Mouse (Mus musculus) left cerebral cortex, postnatal 14 days (tissue): Measurements from ENCODE around the gene Rab35. TPM values are rescaled to one million over a fixed set of nuclear protein-coding genes. Genes with fewer than 3 reads are reported as not detected.

Experiments used
- DNase-seq, 2 experiments: peaks; one replicate each; pipeline ENCODE4 v3.0.0; 2021 to 2022; ENCODE audit warnings: low spot score in 2 of 2, mixed read lengths in 1 of 2
- intact Hi-C: fragments of 180-260 bp; cut with DNase I; formaldehyde crosslinking; loops from one replicate; pipeline ENCODE4 v1.15.1; 2025
- long read RNA-seq, 2 experiments: library from polyadenylated mRNA; stranded (forward); transcript quantifications; one replicate each; pipeline ENCODE4 v2.0.0; 2021
- total RNA-seq, 2 experiments: library from RNA; stranded (reverse); gene quantifications; 2 replicates each; pipeline ENCODE4 v1.2.3; 2021

Rab35 gene
- 10 to 100 TPM; 85.5 to 86.3 TPM for total RNA-seq
- long read RNA-seq, experiment 1, transcript Rab35-201 (6 exons, 2,820 nt), result major isoform, 33 of 41 reads
- long read RNA-seq, experiment 1, partial matches to known transcripts, result 4 of 41 reads
- long read RNA-seq, experiment 1, other reads (novel, unspliced or antisense), result 2 of 41 reads
- long read RNA-seq, experiment 2, transcript Rab35-201 (6 exons, 2,820 nt), result major isoform, 36 of 41 reads
- long read RNA-seq, experiment 2, partial matches to known transcripts, result 4 of 41 reads
- long read RNA-seq, experiment 2, other reads (novel, unspliced or antisense), result 1 of 41 reads

- intact Hi-C loops, result no loop called here
Observed at GRCm38 (mm10) chr5:115631505-115632357, at the start of gene Rab35. Gene Rab35 (plus strand): TSS chr5:115631908.

GRCm38 (mm10) chr5:115585616-115586015 lies 46.1 kb upstream of the Rab35 start:
- no peak for DNase-seq
- intact Hi-C loops, result no loop called here

More at GRCm38 (mm10) chr5:115631505-115632357, at the start of gene Rab35:
- DNase-seq, result peak; percentile 88 to 92

GRCm38 (mm10) chr5:115586166-115586565 lies 45.5 kb upstream of the Rab35 start:
- intact Hi-C loops, result no loop called here
- peak in 1 of 2 experiments; percentile 56 for DNase-seq

GRCm38 (mm10) chr5:115586780-115587179 lies 44.9 kb upstream of the Rab35 start:
- intact Hi-C loops, result no loop called here
- DNase-seq, result no peak

- intact Hi-C loops, result no loop called here
- no peak for DNase-seq
Observed at GRCm38 (mm10) chr5:115591028-115591427, 40.7 kb upstream of the Rab35 start.

GRCm38 (mm10) chr5:115591506-115591905 lies 40.2 kb upstream of the Rab35 start:
- intact Hi-C loops, result no loop called here

GRCm38 (mm10) chr5:115603561-115603960 lies 28.1 kb upstream of the Rab35 start:
- intact Hi-C loops, result no loop called here
- DNase-seq, result no peak

More at GRCm38 (mm10) chr5:115591506-115591905, 40.2 kb upstream of the Rab35 start:
- DNase-seq, result no peak

- no peak for DNase-seq
- intact Hi-C loops, result no loop called here
Observed at GRCm38 (mm10) chr5:115611566-115611965, 20.1 kb upstream of the Rab35 start.

- intact Hi-C loops, result no loop called here
Observed at GRCm38 (mm10) chr5:115613332-115613731, 18.4 kb upstream of the Rab35 start.

GRCm38 (mm10) chr5:115614948-115615347 lies 16.8 kb upstream of the Rab35 start:
- DNase-seq, result peak in 1 of 2 experiments; percentile 62
- intact Hi-C loops, result no loop called here

More at GRCm38 (mm10) chr5:115613332-115613731, 18.4 kb upstream of the Rab35 start:
- DNase-seq, result no peak

GRCm38 (mm10) chr5:115619690-115620089 lies 12.0 kb upstream of the Rab35 start:
- DNase-seq, result no peak
- intact Hi-C loops, result no loop called here

- DNase-seq, result no peak
- intact Hi-C loops, result no loop called here
Observed at GRCm38 (mm10) chr5:115622686-115623085, 9.0 kb upstream of the Rab35 start.

GRCm38 (mm10) chr5:115623694-115624440 lies 7.8 kb upstream of the Rab35 start:
- peak in 1 of 2 experiments; percentile 53 for DNase-seq
- intact Hi-C loops, result no loop called here

- intact Hi-C loops, result no loop called here
- DNase-seq, result no peak
Observed at GRCm38 (mm10) chr5:115626237-115626886, 5.3 kb upstream of the Rab35 start.

GRCm38 (mm10) chr5:115628083-115628482 lies 3.6 kb upstream of the Rab35 start:
- DNase-seq, result no peak
- intact Hi-C loops, result no loop called here

- intact Hi-C loops, result no loop called here
- DNase-seq, result no peak
Observed at GRCm38 (mm10) chr5:115629672-115630071, 2.0 kb upstream of the Rab35 start.

- intact Hi-C loops, result no loop called here
- no peak for DNase-seq
Observed at GRCm38 (mm10) chr5:115630291-115630690, 1.4 kb upstream of the Rab35 start.

- no peak for DNase-seq
- intact Hi-C loops, result no loop called here
Observed at GRCm38 (mm10) chr5:115632358-115632714, 628 bp downstream of the Rab35 start.

- intact Hi-C loops, result no loop called here
Observed at GRCm38 (mm10) chr5:115633060-115633459, 1.4 kb downstream of the Rab35 start.

More at GRCm38 (mm10) chr5:115633060-115633459, 1.4 kb downstream of the Rab35 start:
- no peak for DNase-seq
